Mouse (Mus musculus) C2C12 (cell line): ENCODE measurements around the gene Erich3.

Experiments
- CTCF ChIP-seq: IDR thresholded peaks from one replicate; pipeline ENCODE4 v1.5.1; 2011; ENCODE audit not compliant: control insufficient read depth, insufficient read depth, insufficient read length
- FOSL1 ChIP-seq: IDR thresholded peaks from one replicate; pipeline ENCODE4 v1.8.0; 2011; ENCODE audit warnings: mild to moderate bottlenecking, low read length; ENCODE audit not compliant: poor library complexity, insufficient read depth, severe bottlenecking
- MAX ChIP-seq: IDR thresholded peaks from one replicate; pipeline ENCODE4 v1.6.1; 2011; ENCODE audit warnings: mild to moderate bottlenecking, control low read depth
- MYOD1 ChIP-seq: IDR thresholded peaks from one replicate; pipeline ENCODE4 v1.6.1; 2011; ENCODE audit warnings: low read depth; ENCODE audit not compliant: control insufficient read depth, insufficient read length
- MYOG ChIP-seq: IDR thresholded peaks from one replicate; pipeline ENCODE4 v1.6.1; 2011; ENCODE audit not compliant: control insufficient read depth, insufficient read length; ENCODE audit errors: extremely low read depth
- USF1 ChIP-seq: IDR thresholded peaks from one replicate; pipeline ENCODE4 v1.6.1; 2011; ENCODE audit warnings: low read depth, mild to moderate bottlenecking, control low read depth, moderate library complexity

- TF ChIP-seq CTCF (no peak), MYOG (no peak), MAX (no peak), USF1 (no peak), MYOD1 (no peak), FOSL1 (no peak)
These were observed 149.2 kb downstream of the Erich3 start for GRCm38 (mm10) chr3:154812893-154813292.
